Mouse (Mus musculus) embryonic facial prominence, embryonic 11.5 days (tissue): ENCODE measurements around the gene Ms4a10. TPM values are rescaled to one million over a fixed set of nuclear protein-coding genes. Genes with fewer than 3 reads are reported as not detected.
A peak's percentile ranks its signal among the peaks of the same experiment; 100 is the strongest.

ENCODE experiments used
- ATAC-seq: fragments of 200-750 bp; cut with Nextera tagmentation; replicated peaks from 2 replicates; pipeline ENCODE4 v1.8.0; 2017; ENCODE audit warnings: low read depth; ENCODE audit not compliant: insufficient number of reproducible peaks, low FRiP score, low TSS enrichment
- DNase-seq: peaks from one replicate; pipeline ENCODE4 v3.0.0-alpha.2; 2015; ENCODE audit warnings: low spot score
- H3K27ac ChIP-seq: fragments of 300-500 bp; sonication (generic); replicated peaks from 2 replicates; pipeline ENCODE4 v1.5.1; 2014; ENCODE audit warnings: mild to moderate bottlenecking, low read depth, low read length, control low read depth
- H3K27me3 ChIP-seq: fragments of 300-500 bp; sonication (generic); 2 replicates; pipeline ENCODE4 v1.6.1; 2014; ENCODE audit warnings: mild to moderate bottlenecking, low read length, moderate library complexity, mixed read lengths; ENCODE audit not compliant: control insufficient read depth, insufficient read depth
- H3K36me3 ChIP-seq: fragments of 300-500 bp; sonication (generic); replicated peaks from 2 replicates; pipeline ENCODE4 v1.6.1; 2014; ENCODE audit warnings: low read depth, mild to moderate bottlenecking, low read length, moderate library complexity, mixed read lengths; ENCODE audit not compliant: control insufficient read depth, insufficient read depth
- H3K4me1 ChIP-seq: fragments of 300-500 bp; sonication (generic); 2 replicates; pipeline ENCODE4 v1.6.1; 2014; ENCODE audit warnings: low read length, mixed read lengths; ENCODE audit not compliant: control insufficient read depth, insufficient read depth
- H3K4me2 ChIP-seq: fragments of 300-500 bp; sonication (generic); 2 replicates; pipeline ENCODE4 v1.6.1; 2014; ENCODE audit warnings: low read depth, mild to moderate bottlenecking, control low read depth, low read length, moderate library complexity
- H3K4me3 ChIP-seq: fragments of 300-500 bp; sonication (generic); 2 replicates; pipeline ENCODE4 v1.5.1; 2014; ENCODE audit warnings: low read depth, low read length, control low read depth
- H3K9ac ChIP-seq: fragments of 300-500 bp; sonication (generic); replicated peaks from 2 replicates; pipeline ENCODE4 v1.6.1; 2014; ENCODE audit warnings: mild to moderate bottlenecking, control low read depth, low read length
- H3K9me3 ChIP-seq: fragments of 300-500 bp; sonication (generic); replicated peaks from 2 replicates; pipeline ENCODE4 v1.6.1; 2016; ENCODE audit warnings: mild to moderate bottlenecking, low read length, inconsistent platforms, mixed read lengths; ENCODE audit not compliant: control insufficient read depth
- WGBS: fragments of 180-500 bp; shearing (Covaris S2); extraction: QIAGEN DNeasy Blood & Tissue Kit; methylation state at CpG from one replicate; pipeline ENCODE4 v1.1.7; 2014; 5-methylcytosine and 5-hydroxymethylcytosine counted together
- polyA plus RNA-seq: library from polyadenylated mRNA; unstranded; fragments of >200 nt; fragmentation: Nextera tagmentation; extraction: Ambion mirVana; gene quantifications from 2 replicates; pipeline ENCODE4 v1.2.1, GENCODE M21; 2014

Gene Ms4a10
- polyA plus RNA-seq, 1 experiment from 2014 or later, result not detected

DNA sequence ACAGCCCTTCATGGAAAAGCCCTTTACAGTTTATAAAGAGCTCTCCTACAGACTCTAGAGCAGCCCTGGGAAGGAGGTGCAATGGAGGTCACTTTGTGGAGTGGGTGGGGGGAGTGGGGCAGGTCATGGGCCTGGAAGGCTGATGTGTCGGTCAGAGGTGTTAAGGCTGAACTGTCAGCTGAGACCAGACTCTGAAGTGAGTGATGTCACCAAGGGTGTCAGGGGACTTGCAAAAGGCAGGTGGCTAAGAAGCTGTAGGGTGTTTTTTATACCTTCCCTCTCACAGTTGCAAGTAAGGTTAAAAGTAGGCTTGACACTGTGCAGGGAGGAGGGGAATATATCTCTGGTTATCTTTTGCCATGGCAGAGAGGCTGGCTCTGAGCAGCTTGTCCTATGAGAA, 16.3 kb upstream of the Ms4a10 start:
- Histone ChIP-seq H3K9me3 (no peaks in the 10 kb centered on the region), H3K36me3 (no peaks in the 10 kb centered on the region), H3K27me3 (no peaks in the 10 kb centered on the region; the same call in 1 of the 2 replicates), H3K9ac (no peak overlapping the region), H3K27ac (no peak overlapping the region), H3K4me2 (no peak overlapping the region), H3K4me1 (no peaks in the 10 kb centered on the region), H3K4me3 (no peak overlapping the region)
- no peak for DNase-seq
- 56% methylated on average over 1 of the region's 1 CpGs for WGBS
- no peak for ATAC-seq

DNA sequence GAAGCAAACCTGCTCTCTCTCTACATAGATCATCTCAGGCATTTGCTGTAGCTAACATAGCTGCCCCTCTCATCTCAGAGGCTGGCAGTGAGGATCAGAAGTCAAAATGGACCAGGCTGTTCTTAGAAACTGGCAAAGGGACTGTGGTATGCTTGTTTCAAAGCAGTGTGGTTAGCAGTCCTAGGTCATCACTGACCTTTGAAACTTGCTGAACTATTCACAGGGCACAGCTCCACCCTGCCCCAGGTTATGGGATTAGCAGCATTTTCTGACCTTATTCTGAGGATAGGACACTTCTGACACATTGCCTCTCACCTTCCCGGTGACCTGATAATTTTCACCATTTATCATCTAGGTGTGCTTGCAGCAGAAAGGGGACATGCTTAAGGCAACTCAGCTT, 14.1 kb upstream of the Ms4a10 start:
- Histone ChIP-seq H3K4me3 (no peak overlapping the region), H3K36me3 (no peaks in the 10 kb centered on the region), H3K27me3 (no peaks in the 10 kb centered on the region; the same call in 1 of the 2 replicates), H3K4me1 (no peaks in the 10 kb centered on the region), H3K9me3 (no peaks in the 10 kb centered on the region), H3K9ac (no peak overlapping the region), H3K4me2 (no peak overlapping the region), H3K27ac (no peak overlapping the region)
- no peak for ATAC-seq
- no peak for DNase-seq
- 86% methylated on average over 1 of the region's 1 CpGs for WGBS

DNA sequence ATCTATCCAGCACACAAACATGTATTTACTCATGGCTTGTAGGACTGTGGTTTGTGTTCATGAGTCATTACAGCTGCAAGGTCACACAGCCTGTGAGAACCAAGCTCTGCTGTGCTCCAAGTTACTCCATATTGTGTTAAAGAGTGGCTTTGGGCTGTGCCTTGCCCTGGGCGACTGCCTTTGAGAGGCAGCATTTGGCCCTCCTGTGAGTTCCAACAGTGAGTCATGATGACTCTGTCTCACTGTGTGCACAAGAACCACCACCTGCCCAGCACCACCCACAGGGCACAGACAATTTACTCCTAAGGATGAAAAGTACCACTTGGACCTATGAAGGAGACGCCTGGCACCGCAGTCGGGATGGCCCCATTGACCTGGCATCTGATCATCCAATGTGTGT, 11.4 kb upstream of the Ms4a10 start:
- WGBS, result 88% methylated on average over 4 of the region's 4 CpGs
- no peak for ATAC-seq

DNA sequence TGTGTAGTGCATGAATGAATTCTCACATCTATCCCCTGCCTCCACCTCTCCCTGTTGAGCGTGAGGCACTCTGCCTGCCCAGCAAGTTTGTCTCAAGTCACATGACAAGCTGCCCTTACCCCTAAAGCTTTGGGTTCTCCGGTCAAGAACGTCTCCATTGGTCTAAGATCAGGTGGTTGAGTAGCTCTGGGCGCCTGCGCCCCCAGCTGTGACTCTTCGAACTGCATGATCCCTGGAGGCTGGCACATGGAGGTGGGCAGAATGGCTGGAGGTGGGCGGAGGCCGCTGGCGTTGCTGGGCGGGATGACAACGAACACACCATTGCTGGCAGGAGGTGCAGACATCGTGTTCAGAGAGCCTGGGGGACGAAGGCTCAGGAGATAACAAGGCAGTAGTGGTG, 10.1 kb upstream of the Ms4a10 start:
- DNase-seq (no peak), ATAC-seq (no peak)
- H3K4me1 ChIP-seq, result no peaks in the 10 kb centered on the region
- WGBS, result 77% methylated on average over 13 of the region's 13 CpGs
- H3K36me3 ChIP-seq, result no peaks in the 10 kb centered on the region
- no peaks in the 10 kb centered on the region for H3K27me3 ChIP-seq
- no peaks in the 10 kb centered on the region for H3K9me3 ChIP-seq
- no peak overlapping the region for H3K4me3 ChIP-seq
- no peak overlapping the region for H3K4me2 ChIP-seq
- H3K9ac ChIP-seq, result no peak overlapping the region
- no peak overlapping the region for H3K27ac ChIP-seq

More for the DNA sequence above, 11.4 kb upstream of the Ms4a10 start:
- H3K27me3 ChIP-seq, result no peaks in the 10 kb centered on the region
- H3K4me3 ChIP-seq, result no peak overlapping the region
- no peak overlapping the region for H3K27ac ChIP-seq
- H3K36me3 ChIP-seq, result no peaks in the 10 kb centered on the region
- H3K9me3 ChIP-seq, result no peaks in the 10 kb centered on the region
- no peak overlapping the region for H3K4me2 ChIP-seq
- H3K9ac ChIP-seq, result no peak overlapping the region
- H3K4me1 ChIP-seq, result no peaks in the 10 kb centered on the region
- DNase-seq, result no peak

DNA sequence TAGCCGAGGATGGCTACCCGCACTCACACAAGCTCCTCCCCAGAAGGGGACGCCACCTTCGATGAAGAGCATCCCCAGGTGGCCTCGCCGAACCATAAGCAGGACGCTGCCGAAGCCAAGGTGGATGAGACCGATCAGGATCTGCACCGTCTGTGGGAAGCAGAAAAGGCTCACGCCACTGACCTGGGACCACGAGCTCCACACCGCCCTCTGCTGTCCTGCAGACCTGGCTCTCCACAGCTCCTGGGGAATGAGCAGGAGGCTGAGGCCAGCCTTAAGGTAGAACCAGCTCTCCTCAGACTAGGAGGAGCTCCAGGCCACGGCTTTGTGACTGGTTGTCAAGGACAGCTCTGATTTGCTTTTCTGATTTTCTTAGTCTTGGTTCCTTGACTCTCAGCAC, 8.7 kb upstream of the Ms4a10 start:
- H3K4me2 ChIP-seq, result no peak overlapping the region
- no peaks in the 10 kb centered on the region for H3K27me3 ChIP-seq
- no peak overlapping the region for H3K27ac ChIP-seq
- WGBS, result 27% methylated on average over 14 of the region's 14 CpGs
- no peak overlapping the region for H3K4me3 ChIP-seq
- no peak overlapping the region for H3K9ac ChIP-seq
- DNase-seq, result peak; percentile 28
- no peaks in the 10 kb centered on the region for H3K36me3 ChIP-seq
- no peaks in the 10 kb centered on the region for H3K4me1 ChIP-seq
- H3K9me3 ChIP-seq, result no peaks in the 10 kb centered on the region
- ATAC-seq, result no peak

DNA sequence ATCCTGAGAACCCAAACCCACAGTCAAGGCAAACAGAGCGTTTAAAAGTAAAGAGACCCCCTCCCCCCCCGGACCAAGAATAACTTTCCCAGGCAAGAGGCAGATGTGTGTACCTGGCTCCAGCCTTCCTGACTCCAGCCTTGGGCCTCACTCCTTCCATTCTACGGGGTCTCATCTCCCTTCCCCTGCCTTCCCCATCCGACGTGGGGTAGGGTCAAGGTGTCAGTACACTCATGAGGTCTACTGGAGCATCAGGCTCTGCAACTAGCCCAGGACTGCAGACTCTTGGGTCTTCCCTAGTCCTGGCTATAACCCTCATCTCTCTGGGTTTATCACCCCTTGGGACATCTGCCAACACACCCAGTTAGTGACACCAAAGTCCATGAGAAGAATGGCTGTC, 5.7 kb upstream of the Ms4a10 start:
- no peaks in the 10 kb centered on the region for H3K4me1 ChIP-seq
- WGBS, result 85% methylated on average over 5 of the region's 5 CpGs
- ATAC-seq, result no peak
- H3K36me3 ChIP-seq, result no peaks in the 10 kb centered on the region
- H3K9me3 ChIP-seq, result no peaks in the 10 kb centered on the region
- no peak overlapping the region for H3K4me2 ChIP-seq
- no peak for DNase-seq
- H3K27me3 ChIP-seq, result no peaks in the 10 kb centered on the region
- no peak overlapping the region for H3K27ac ChIP-seq
- H3K9ac ChIP-seq, result no peak overlapping the region
- H3K4me3 ChIP-seq, result no peak overlapping the region

DNA sequence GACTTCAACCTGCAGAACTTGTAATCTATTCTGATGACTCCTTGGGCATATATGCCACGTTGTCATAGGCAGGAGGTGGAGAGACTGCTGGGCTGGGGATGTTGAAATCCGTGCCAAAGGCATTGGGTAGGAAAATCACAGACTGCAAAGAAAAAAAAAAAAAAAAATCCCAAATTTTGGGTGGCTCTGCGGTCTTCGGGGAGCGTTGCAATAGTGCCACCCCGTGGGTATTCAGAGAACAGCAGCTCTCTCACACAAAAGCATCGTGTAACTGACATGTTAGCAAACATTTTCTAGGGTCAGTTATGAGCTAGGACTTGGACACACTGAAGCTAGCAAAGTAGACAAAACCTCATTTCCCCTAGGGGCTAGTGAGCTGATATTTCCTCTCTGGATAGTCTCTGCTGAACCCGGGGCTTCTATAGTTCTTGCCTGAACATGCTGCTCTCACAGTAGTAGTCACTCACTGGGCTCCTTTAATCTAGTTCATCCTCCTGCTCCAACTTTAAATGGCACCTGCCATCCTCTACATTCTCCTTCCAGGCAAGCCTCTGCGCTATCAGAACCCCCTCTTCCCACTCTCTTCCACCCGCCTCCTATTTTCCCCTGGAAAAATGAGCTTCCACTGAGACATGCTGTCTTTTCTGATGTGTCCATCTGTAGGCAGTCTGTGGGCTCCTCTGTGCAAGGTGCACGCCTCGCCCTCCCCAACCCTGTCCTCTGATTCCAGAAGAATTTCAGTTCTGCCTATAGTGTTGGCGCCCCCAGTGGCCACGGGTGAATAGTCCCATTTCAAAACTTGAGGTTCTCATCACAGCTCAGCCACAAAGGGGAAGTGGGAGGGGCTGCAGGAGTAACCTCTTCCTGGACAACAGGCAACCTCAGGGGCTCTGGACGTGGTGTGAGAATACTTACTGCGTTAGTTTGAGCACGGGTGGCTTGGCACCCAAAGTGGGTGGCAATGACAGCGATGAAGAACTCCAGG, 5.0 kb upstream of the Ms4a10 start:
- no peaks in the 10 kb centered on the region for H3K27me3 ChIP-seq
- no peaks in the 10 kb centered on the region for H3K36me3 ChIP-seq
- no peak overlapping the region for H3K27ac ChIP-seq
- DNase-seq (peak; percentile 78), ATAC-seq (peak; percentile 54; the same call in 1 of the 2 replicates)
- H3K4me2 ChIP-seq, result no peak overlapping the region
- H3K4me3 ChIP-seq, result no peak overlapping the region
- H3K4me1 ChIP-seq, result no peaks in the 10 kb centered on the region
- no peak overlapping the region for H3K9ac ChIP-seq
- WGBS, result 12% methylated on average over 18 of the region's 18 CpGs
- no peaks in the 10 kb centered on the region for H3K9me3 ChIP-seq

DNA sequence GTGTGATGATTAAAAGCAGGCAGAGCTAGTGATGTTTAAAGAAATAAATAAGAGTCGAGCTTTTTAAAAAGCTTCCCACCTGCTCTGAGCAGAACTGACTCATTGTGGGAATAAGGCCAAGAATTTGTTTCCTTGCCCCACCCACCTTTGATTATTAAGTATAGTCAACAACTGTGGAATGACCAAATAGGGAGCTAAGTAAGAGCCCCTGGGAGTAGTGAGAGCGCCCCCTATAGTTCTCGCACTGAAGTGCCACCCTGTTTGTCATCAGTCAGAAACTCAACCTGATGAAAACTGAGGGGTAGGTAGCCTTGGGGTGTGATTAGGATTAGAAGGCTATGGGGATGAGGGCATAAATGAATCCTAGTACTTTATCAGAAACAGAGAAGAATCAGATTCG, 1.8 kb upstream of the Ms4a10 start:
- DNase-seq (no peak), ATAC-seq (no peak)
- Histone ChIP-seq H3K27ac (no peak overlapping the region), H3K4me1 (no peaks in the 10 kb centered on the region), H3K9me3 (no peaks in the 10 kb centered on the region), H3K4me2 (no peak overlapping the region), H3K9ac (no peak overlapping the region), H3K36me3 (no peaks in the 10 kb centered on the region), H3K27me3 (no peaks in the 10 kb centered on the region), H3K4me3 (no peak overlapping the region)
- 53% methylated on average over 4 of the region's 4 CpGs for WGBS
